Mouse (Mus musculus): ENCODE measurements around the gene Hspg2. TPM values are rescaled to one million over a fixed set of nuclear protein-coding genes. Genes with fewer than 3 reads are reported as not detected.
"Not testable (repeated sequence)": the region's sequence is repeated elsewhere in the genome, so short reads cannot be mapped to it uniquely, and the experiment has no call there.

Hspg2 gene
- total RNA-seq, 2 experiments from 2014 or later: 79.7 to 122 TPM

DNA sequence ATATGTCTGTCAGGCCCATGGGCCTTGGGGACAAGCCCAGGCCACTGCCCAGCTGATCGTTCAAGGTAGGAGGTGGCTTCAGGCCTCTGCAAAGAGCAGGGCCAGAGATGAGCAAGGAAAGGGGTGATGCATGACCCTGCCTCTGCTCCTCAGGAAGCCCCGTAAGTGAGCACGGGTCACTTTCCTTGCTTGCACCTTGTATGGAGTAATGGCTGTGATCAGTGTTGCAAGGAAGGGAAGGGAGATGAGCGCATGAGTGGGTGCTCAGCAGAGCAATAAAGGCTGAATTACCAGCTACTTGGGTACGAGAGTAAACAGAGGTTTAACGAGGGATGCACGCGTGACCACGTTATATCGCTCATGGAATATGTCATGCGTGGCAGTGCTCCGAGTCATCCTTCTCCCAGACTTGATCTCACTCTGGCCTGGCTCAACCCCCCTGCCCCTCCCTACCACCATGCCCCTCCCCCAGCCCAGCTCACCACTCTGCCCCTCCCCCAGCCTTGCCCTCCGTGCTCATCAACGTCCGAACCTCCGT lies 88.2 kb downstream of the Hspg2 start:
- no peak for DNase-seq (ENCODE audit: low spot score in 2 of 2)

DNA sequence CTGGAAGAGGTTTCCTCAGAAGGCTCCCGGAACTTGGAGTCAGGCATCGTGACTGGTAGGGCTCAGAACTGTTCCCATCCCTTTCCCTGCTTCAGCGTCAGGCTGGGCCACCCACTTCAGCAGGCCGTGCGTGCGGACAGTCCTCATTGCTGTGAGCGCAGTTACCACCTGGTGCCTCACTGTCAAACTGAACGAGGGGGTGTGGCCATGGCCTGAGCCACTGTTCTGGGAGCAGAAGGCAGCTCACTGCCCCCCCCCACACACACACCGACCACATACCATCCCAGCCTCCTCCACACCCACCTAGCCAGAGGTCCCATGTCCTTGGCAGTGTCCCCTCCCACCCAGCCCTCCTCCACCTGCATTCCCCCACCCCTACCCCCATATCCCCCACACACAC lies 101.3 kb downstream of the Hspg2 start:
- DNase-seq (ENCODE audit: low spot score in 2 of 2): no peak

GRCm38 (mm10) chr4:137574469-137574868 lies 105.9 kb downstream of the Hspg2 start, which contains the start of gene Ldlrad2:
Gene Ldlrad2 (minus strand): TSS chr4:137574569.
- DNase-seq (ENCODE audit: low spot score in 2 of 2): no peak

DNA sequence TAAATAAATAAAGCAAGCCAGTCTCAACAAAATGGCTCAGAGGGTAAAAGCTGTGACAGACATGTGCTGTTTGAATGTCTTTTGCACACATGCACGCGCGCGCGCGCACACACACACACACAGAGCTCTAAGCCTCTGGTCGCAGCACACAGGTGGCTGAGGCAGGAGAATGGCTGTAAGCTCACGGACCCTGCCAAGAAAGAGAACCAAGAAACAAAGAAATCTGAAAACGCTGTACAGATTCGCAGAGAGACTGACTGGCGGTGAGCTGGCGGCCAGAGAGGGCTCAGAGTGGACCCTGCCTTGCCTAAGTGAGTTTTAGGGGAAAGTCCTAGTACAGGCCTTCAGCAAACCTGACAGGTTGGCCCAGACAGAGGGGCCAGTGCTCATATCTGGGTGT lies 108.9 kb downstream of the Hspg2 start:
- DNase-seq (ENCODE audit: low spot score in 2 of 2): no peak

DNA sequence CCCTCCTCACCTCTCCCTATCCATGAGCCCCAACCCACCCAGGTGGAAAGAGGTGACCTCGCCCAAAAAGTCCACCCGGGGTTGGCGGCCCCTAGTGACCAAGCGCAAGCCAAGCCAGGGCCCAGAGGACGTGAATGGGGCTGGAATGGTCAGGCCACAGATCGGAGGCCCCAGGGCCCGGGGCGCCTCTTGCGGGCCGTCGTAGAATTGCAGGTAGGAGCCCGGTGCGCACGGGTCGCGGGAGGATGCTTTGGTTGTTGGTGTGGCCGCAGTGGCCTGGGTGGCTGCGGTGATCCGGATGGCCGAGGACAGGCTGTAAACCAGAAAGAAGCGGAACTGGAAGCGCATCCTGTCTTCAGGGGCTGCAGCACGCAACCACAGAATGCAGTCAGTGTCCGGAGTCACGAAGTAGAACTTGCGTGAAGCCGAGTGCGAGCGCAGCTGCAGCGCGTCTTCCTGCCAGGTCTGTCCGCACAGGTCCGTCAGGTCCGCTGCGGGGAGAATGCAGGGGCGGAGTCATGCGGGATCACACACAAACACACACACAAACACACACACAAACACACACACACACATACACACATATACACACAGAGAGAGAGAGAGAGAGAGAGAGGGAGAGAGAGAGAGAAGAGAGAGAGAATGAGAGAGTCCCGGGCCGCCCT lies 109.7 kb downstream of the Hspg2 start:
- DNase-seq (ENCODE audit: low spot score in 2 of 2): peak; percentile 52 to 59

GRCm38 (mm10) chr4:137579789-137580188 lies 111.2 kb downstream of the Hspg2 start:
- no peak for DNase-seq (ENCODE audit: low spot score in 2 of 2)

DNA sequence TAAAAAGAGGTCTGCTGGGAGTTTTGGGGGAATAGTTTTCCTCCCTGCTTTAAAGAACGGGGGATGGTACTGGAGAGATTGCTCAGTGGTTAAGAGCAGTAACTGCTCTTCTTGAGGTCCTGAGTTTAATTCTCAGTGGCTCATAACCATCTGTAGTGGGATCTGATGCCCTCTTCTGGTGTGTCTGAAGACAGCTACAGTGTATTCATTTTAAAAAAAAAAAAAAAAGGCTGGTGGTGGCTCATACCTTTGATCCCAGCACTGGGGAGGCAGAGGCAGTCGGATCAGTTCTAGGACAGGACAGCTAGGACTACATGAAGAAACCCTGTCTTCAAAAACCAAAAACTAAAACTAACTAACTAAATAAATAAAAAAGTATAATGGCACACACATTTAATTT lies 111.7 kb downstream of the Hspg2 start:
- DNase-seq (ENCODE audit: low spot score in 2 of 2): no peak

GRCm38 (mm10) chr4:137581815-137582214 lies 113.2 kb downstream of the Hspg2 start:
- DNase-seq (ENCODE audit: low spot score in 2 of 2): peak; percentile 63 to 64

DNA sequence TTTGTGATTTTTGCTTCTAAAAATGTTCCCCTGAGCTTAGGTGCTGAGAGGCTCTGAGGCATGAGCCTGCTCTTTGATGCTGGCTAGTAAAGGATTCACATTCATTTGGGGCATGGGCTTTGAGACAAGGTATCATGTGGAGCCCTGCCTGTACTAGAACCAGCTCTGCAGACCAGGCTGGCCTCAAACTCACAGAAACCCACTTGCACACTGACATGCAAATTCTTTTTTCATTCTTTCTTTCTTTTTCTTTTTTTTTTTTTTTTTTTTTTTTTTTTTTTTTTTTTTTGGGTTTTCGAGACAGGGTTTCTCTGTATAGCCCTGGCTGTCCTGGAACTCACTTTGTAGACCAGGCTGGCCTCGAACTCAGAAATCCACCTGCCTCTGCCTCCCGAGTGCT lies 120.5 kb downstream of the Hspg2 start:
- DNase-seq (ENCODE audit: low spot score in 2 of 2): not testable (repeated sequence)

- no peak for DNase-seq (ENCODE audit: low spot score in 2 of 2)
Measured at GRCm38 (mm10) chr4:137589586-137589985, 121.0 kb downstream of the Hspg2 start.

DNA sequence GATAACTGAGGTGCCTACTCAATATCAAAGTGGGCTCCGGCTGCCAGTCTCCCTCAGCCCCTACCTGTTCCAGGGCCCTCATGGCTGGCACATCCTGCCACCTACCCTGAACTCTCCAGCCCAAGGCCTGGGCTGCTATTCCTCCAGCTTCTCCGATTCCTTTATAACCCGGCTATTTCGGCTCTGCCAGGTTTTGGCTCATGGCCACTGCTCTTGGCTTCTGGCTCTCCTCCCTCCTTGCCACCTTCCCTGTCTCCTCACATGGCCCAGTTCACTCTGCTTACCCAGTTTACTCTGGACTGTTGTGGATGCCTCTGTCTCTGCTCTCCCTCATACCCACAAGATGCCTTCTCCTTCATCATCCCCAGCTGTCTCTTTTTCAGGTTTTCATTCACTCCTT lies 122.4 kb downstream of the Hspg2 start:
- no peak for DNase-seq (ENCODE audit: low spot score in 2 of 2)

DNA sequence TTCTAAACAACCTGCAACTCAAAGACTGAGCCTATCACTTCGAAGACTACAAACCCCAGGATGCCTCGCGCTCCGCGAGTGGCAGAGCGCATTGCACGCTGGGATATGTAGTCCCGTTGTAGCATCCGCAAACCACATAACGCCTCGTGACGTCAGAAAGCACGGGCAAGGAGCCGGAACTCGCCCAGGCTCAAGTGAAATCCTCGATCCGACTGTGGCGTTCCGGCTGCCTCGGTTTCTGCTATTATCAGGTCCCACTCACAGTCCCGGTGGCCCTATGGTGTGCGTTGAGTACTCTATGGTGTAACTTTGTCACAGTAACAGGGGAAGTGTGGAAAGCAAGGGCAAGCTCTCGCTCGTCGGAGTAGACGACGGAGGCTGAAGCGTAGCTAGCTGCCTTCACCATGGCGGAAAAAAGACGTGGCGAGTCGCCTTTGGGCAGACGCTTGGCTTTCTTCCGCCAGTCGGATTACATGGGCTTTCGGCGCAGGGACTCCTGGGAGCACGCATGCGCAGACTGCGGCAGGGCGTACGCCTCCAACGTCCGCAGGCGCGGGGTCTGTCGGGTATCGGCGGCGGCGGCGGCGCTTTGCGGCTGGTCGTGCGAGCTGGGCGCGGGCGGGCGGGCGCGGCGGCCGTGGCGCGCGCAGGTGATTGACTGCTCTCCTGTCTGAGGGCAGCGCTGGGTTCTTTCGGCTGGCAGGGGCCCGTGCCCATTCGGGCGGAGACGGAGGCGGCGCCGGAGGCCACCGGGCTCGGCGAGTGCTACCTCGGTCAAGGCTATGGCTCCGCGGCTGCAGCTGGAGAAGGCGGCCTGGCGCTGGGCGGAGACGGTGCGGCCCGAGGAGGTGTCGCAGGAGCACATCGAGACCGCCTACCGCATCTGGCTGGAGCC lies 125.3 kb downstream of the Hspg2 start, which contains the start of gene Usp48:
Gene Usp48 (plus strand): TSS at position 155 of the 895 bp plus-strand sequence.
- DNase-seq (ENCODE audit: low spot score in 2 of 2): peak; percentile 97 to 98

DNA sequence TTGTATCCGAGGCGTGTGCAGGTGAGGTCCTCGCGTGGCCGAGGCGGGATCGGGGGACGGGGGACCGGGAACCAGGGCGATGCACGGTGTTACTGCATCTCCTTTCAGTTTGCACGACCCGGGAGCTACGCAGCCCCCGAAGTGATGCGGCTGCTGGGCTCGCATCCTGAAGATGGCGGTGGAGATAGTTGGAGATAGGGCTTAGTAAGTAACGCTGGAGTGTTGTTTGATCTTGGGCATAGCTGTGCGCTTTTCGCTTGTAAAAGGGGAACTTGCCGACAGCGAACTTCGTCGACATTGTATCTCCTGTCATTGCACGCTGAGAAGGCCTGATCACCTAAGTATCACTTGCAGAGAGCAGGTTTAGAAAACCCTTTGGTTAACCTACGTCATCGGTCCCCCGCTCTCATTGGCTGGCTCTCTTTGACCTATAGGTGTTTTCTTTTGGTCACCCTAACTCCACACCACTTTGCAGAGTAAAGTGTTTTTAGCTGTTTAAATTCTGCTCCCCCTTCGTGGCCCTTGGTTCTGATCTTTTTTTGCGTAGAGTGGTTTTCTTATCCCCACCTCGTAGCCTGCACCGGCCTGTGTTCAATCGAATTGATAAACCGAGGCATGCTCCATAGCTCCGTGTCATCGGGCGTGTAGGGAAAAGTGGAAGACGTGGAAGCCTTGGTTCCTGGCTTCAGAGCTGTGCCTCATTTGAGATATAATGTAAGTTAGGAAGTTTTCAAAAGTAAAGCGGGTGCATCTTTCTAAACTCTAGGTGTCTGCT lies 126.1 kb downstream of the Hspg2 start:
- DNase-seq (ENCODE audit: low spot score in 2 of 2): peak in 1 of 2 experiments; percentile 14

DNA sequence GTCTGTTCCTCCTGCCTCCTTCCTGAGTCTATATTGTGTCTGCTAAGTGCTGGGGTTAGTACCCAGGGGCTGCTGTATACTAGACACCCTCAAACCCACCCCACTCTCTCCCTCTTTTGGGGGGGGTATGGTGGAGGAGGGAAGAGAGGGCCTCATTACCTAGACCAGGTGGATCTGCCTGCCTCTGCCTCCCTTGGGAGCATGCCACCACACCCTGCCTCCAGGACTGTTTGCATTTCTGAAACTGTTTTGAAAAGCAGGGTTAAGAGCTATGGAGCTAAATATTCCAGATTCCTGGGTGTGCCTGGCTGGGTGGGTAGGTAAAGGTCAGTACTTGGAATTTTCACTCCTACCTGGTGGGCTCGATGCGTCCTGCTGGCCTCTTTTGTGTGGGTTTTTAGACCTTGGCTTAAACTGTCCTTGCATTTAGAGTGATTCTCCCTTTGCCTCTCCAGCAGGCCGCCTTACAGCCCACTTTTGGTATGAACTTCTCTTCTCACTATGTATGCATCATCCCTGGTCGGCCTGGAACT lies 128.6 kb downstream of the Hspg2 start:
- DNase-seq (ENCODE audit: low spot score in 2 of 2): no peak

GRCm38 (mm10) chr4:137598577-137598976 lies 130.0 kb downstream of the Hspg2 start:
- no peak for DNase-seq (ENCODE audit: low spot score in 2 of 2)

DNA sequence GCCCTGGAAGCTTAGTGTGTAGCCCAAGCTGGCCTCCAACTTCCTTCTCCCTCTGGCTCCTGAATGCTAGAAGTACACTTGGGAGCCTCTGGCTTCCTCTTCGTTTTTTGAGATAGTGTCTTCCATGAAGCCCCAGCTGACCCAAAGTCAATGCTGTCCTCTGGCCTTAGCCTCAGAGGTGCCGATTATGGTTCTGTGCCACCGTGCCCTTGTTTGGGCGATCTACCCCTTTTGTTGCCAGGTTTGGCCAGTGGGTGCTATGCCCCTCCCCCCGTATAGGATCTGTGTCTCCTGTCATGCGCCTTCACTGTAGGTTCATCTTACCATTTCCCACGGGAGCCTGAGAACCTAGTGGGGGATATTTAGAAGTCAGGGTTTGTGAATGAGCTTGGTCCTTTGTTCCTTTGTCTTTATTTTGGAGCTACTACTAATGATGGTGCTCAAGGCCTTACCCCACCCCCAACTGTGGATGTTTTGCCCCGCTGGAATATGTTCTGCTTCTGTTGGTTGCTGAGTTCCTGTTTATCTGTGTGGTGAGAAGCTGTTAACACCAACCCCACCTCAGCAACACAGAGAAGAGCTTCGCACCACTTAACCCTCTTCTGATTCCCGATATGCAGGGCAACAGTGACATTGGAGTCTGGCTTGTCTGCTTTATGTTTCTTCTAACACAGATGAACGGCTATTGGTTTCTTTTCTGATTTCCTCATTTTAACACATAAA lies 135.0 kb downstream of the Hspg2 start:
- no peak for DNase-seq (ENCODE audit: low spot score in 2 of 2)

DNA sequence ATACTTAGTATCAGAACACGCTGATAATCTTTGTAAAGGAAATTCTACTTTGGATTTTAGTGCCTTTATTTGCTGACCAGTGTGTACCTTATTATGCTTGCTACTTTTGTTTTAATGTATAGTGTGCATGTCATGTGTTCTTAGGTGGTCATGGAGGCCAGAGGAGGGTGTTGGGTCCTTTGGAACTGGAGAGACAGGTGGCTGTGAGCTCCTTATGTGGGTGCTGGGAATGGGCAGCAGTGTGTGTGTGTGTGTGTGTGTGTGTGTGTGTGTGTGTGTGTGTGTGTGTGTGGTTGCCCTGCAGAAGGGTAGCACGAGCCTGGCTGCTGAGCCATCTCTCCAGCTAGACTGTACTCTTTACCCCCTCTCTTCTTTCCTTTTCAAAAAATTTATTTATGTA lies 138.5 kb downstream of the Hspg2 start:
- no peak for DNase-seq (ENCODE audit: low spot score in 2 of 2)

GRCm38 (mm10) chr4:137609281-137609680 lies 140.7 kb downstream of the Hspg2 start:
- no peak for DNase-seq (ENCODE audit: low spot score in 2 of 2)

GRCm38 (mm10) chr4:137609702-137610101 lies 141.1 kb downstream of the Hspg2 start:
- no peak for DNase-seq (ENCODE audit: low spot score in 2 of 2)

DNA sequence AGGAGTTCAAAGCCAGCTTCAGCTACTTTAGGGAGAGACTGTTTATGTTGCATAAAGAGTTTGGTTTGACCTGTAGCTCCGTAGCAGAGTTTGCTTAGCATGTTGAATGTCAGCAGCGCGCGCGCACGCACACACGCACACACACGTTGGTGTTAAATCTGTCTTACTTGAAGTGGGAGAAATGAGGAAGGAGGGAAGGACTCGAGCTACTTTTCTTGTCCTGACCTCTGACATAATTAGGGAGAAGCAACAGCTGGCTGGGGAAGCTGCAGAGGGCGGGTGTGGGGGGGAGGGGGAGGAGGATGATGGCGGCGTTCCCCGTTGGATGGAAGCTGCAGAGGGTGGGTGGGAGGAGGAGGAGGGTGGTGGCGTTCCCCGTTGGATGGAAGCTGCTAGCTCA lies 141.7 kb downstream of the Hspg2 start:
- no peak for DNase-seq (ENCODE audit: low spot score in 2 of 2)
